Mouse (Mus musculus) embryo, embryonic 10 days (tissue): ENCODE measurements around the gene S1pr2.

Source experiments
- DNase-seq: peaks from one replicate; pipeline ENCODE4 v3.0.0-alpha.2; 2015; ENCODE audit warnings: low spot score

Gene S1pr2

GRCm38 (mm10) chr9:21000811-21001210, 24.2 kb upstream of the S1pr2 start:
- peak; percentile 52 for DNase-seq

DNA sequence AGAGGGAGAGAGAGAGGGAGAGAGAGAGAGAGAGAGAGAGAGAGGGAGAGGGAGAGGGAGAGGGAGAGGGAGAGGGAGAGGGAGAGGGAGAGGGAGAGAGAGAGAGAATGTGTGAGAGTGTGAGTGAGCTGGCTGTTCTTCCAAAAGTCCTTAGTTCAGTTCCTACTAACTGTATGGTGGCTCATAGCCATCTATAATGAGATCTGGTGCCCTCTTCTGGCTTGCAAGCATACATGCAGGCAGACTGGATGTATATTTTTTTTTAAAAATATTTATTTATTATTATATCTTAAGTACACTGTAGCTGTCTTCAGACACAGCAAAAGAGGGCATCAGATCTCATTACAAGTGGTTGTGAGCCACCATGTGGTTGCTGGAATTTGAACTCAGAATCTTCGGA, 21.8 kb upstream of the S1pr2 start:
- peak; percentile 54 for DNase-seq

- DNase-seq = no peak
Measured at GRCm38 (mm10) chr9:20997065-20997464, 20.5 kb upstream of the S1pr2 start.

DNA sequence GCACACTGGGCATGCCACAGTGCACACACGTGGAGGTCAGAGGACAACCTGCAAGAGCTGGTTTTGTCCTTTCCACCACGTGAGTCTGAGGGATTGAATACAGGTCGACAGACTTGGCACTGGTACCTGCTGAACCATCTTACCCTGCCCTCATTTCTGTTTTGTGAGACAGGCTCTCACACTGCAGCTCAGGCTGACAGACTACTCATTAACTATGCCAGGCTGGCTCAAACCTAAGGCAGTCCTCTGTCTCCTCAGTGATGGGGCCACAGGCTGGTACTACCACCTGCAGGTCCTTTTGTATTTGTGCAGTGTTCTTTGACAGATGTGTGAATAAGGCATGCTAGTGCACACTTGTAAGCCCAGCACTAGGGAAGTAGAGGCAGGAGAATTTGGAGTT, 18.5 kb upstream of the S1pr2 start:
- DNase-seq = no peak

GRCm38 (mm10) chr9:20993165-20993898, 16.8 kb upstream of the S1pr2 start:
- DNase-seq = no peak

DNA sequence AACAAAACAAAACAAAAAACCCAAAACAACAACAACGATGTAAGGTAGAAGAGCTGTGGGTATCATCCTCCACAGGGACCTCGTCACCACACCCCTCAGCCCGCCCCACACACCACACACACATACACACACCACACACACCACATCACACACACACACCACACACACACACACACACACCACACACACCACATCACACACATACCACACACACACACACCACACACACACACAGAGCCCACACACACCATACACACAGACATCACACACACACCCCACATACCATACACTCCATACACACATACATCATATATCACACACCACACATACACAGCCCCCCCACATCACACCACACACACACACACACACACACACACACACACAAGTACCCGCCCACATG, 15.0 kb upstream of the S1pr2 start:
- no peak for DNase-seq

GRCm38 (mm10) chr9:20990861-20991260, 14.3 kb upstream of the S1pr2 start:
- peak; percentile 68 for DNase-seq

- no peak for DNase-seq
Measured at GRCm38 (mm10) chr9:20987953-20988352, 11.4 kb upstream of the S1pr2 start.

DNA sequence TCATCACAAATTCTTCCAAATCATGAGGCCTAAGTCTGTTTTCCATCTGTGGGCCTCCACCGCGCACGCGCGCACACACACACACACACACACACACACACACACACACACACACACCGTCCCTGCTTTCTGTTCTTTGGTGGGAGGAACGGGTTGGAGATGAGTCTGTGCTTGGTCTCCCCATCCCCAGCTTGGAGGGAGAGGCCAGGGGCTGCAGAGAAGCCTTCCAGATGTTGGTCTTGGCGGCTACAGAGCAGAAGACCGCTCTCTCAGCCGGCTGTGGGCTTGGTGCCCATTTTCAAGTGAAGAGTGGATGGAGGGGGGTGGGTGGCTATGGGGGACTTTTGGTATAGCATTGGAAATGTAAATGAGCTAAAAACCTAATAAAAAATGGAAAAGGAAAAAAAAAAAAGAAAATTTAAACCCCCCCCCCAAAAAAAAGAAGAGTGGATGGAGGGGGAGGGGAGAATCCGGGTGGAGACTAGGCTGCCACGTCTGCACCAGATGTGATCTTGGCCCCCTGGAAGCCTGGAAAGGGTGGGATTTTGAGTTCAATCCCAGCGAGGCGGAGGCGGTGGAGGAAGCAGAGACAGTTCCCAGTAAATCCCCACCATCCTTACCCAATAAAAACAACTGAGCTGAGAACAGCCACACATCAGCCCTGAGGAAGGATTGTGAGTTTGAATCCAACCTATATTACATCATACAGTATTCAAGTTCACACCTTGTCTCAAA, 10.5 kb upstream of the S1pr2 start:
- no peak for DNase-seq

GRCm38 (mm10) chr9:20983169-20983568, 6.6 kb upstream of the S1pr2 start:
- DNase-seq = no peak

GRCm38 (mm10) chr9:20982171-20982570, 5.6 kb upstream of the S1pr2 start:
- DNase-seq = no peak

- no peak for DNase-seq
Measured at GRCm38 (mm10) chr9:20979769-20980168, 3.2 kb upstream of the S1pr2 start.

DNA sequence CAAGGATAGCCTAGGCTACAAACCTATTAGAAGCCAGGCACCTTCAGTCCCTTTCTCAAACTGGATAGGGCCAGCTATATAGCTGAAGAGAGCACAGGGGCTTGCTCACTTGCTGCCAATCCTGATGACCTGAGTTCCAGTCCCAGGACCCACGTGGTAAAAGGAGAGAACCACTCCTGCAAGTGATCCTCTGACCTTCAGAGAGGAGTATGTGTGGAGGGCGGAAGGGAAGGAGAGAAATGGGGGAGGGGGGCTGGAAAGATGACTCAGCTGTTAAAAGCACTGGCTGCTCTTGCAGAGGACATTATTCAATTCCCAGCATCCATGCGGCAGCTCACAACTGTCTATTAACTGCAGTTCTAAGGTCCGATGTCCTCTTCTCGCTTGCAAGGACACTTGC, 2.6 kb upstream of the S1pr2 start:
- DNase-seq = no peak

GRCm38 (mm10) chr9:20978409-20979095, 2.0 kb upstream of the S1pr2 start:
- no peak for DNase-seq

DNA sequence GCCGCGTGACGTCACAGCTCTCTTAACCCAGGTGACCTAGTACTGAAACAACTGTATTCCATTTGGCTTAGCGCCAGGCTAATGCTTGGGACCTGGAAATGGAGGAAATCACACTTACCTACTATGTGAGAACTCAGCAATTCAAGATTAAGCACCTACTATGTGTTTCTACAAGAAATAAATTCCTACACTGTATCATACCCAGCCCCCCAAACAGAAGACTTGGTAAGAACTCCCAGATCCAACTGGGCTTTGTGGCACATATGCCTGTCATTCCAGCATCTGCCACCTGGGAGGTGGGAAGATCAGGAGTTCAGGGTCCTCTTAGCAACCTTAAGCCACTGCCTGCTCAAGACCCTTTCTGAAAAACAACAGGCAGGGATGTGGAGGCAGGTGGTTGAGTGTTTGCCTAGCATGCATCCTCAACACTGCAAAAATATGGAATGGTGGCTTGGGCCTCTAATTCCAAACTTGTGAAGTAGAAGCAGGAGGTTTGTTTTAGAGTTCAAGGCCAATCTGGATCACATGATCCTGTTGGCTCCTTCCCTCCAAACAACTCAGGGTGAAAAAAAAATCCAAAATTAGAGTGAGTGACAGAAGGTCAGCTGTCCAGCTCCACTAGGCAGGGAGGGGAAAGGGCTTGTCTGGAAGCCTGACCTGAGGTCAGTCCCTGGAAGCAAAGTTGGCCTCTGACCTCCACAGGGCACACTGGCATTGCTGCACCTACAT, 544 bp upstream of the S1pr2 start:
- DNase-seq = peak; percentile 62

DNA sequence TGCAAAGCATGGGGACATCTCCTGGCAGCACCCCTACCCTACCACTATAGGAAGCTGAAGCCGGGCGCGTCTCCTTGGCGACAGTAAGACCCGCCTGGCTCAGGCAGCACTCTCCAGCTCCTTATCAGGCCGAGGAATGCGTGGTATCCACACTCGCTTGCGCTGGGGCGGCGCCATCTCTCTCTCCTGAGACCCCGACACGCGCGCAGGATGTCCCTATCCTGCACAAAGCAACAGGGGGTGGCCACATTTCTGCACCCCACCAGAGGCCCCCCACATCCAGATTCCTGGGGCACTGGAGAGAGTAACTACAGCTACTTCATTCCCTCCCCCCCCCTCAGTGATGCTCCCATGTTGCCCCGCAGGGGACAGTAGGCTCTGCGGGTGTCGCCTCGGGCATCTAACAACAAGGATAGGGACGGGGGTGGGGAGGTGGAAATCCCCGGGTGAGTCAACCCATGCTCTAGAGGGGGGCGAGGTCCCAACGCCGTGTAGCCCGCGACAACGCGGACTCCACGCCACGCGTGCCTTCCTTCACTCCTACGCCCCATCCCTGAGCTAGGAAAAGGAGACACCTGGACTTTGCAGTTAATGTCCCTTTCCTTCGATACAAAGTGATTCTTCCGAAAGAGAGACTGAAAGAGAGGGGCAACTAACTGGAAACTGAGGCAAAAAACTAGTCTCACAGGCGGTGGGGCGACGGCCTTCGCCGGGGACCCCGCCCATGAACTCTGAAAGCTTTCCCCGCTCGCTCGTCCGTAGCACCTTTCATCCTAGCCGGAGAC, 958 bp downstream of the S1pr2 start:
- DNase-seq = peak; percentile 86

DNA sequence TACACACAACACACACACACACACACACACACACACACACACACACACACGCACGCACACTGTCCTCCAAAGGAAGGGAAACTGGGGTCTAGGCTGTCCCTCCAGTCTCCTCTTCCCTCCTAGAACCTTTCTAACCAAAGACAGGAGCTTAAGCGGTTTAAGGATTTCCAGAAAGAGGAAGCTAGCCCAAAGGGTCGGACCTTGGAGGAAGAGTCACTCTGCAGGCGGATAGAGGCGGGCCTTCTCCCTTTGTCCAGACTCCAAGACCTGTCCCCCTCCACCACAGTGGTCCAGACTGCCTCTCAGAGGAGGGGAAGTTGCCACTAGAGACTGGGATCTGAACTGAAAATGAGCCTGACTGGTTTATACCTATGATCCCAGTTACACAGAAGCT, 2.9 kb downstream of the S1pr2 start:
- no peak for DNase-seq

GRCm38 (mm10) chr9:20973001-20973681, 3.4 kb downstream of the S1pr2 start:
- DNase-seq = no peak

- DNase-seq = peak; percentile 61
Measured at GRCm38 (mm10) chr9:20972141-20972992, 4.2 kb downstream of the S1pr2 start.

GRCm38 (mm10) chr9:20971751-20972140, 4.8 kb downstream of the S1pr2 start:
- no peak for DNase-seq
